Mouse (Mus musculus): ENCODE results near the gene Nfat5.

Gene Nfat5

GRCm38 (mm10) chr8:107292119-107292927 is 947 bp upstream of the Nfat5 start:
- DNase-seq (ENCODE audit: low spot score): peak; percentile 16

GRCm38 (mm10) chr8:107293641-107294628 is 665 bp downstream of the Nfat5 start:
- peak; percentile 57 for DNase-seq (ENCODE audit: low spot score)

- DNase-seq (ENCODE audit: low spot score): no peak
Observed at GRCm38 (mm10) chr8:107295450-107295849, 2.2 kb downstream of the Nfat5 start.

- no peak for DNase-seq (ENCODE audit: low spot score)
Observed at GRCm38 (mm10) chr8:107311876-107312275, 18.6 kb downstream of the Nfat5 start.

- DNase-seq (ENCODE audit: low spot score): peak; percentile 62
Observed at GRCm38 (mm10) chr8:107324142-107324541, 30.9 kb downstream of the Nfat5 start.

GRCm38 (mm10) chr8:107329595-107329994 is 36.3 kb downstream of the Nfat5 start:
- no peak for DNase-seq (ENCODE audit: low spot score)

- no peak for DNase-seq (ENCODE audit: low spot score)
Observed at GRCm38 (mm10) chr8:107336480-107336879, 43.2 kb downstream of the Nfat5 start.

GRCm38 (mm10) chr8:107370311-107370710 is 77.0 kb downstream of the Nfat5 start:
- DNase-seq (ENCODE audit: low spot score): no peak

GRCm38 (mm10) chr8:107377346-107377745 is 84.1 kb downstream of the Nfat5 start:
- no peak for DNase-seq (ENCODE audit: low spot score)

GRCm38 (mm10) chr8:107380734-107381133 is 87.5 kb downstream of the Nfat5 start:
- DNase-seq (ENCODE audit: low spot score): no peak

- DNase-seq (ENCODE audit: low spot score): no peak
Observed at GRCm38 (mm10) chr8:107381666-107382065, 88.4 kb downstream of the Nfat5 start.

GRCm38 (mm10) chr8:107382898-107383297 is 89.6 kb downstream of the Nfat5 start:
- DNase-seq (ENCODE audit: low spot score): no peak

- no peak for DNase-seq (ENCODE audit: low spot score)
Observed at GRCm38 (mm10) chr8:107384651-107385050, 91.4 kb downstream of the Nfat5 start.

GRCm38 (mm10) chr8:107385063-107385462 is 91.8 kb downstream of the Nfat5 start:
- DNase-seq (ENCODE audit: low spot score): no peak

GRCm38 (mm10) chr8:107386171-107386570 is 92.9 kb downstream of the Nfat5 start:
- no peak for DNase-seq (ENCODE audit: low spot score)

GRCm38 (mm10) chr8:107386642-107387041 is 93.4 kb downstream of the Nfat5 start:
- no peak for DNase-seq (ENCODE audit: low spot score)

- peak; percentile 31 for DNase-seq (ENCODE audit: low spot score)
Observed at GRCm38 (mm10) chr8:107387861-107388260, 94.6 kb downstream of the Nfat5 start.

GRCm38 (mm10) chr8:107389557-107389956 is 96.3 kb downstream of the Nfat5 start:
- DNase-seq (ENCODE audit: low spot score): no peak

GRCm38 (mm10) chr8:107390476-107391135 is 97.3 kb downstream of the Nfat5 start:
- no peak for DNase-seq (ENCODE audit: low spot score)

GRCm38 (mm10) chr8:107391136-107391516 is 97.9 kb downstream of the Nfat5 start:
- DNase-seq (ENCODE audit: low spot score): no peak

- no peak for DNase-seq (ENCODE audit: low spot score)
Observed at GRCm38 (mm10) chr8:107395397-107395796, 102.1 kb downstream of the Nfat5 start.

GRCm38 (mm10) chr8:107396106-107396670 is 102.9 kb downstream of the Nfat5 start:
- DNase-seq (ENCODE audit: low spot score): no peak
